Mouse (Mus musculus): ENCODE data around the gene Rnf31. TPM values are rescaled to one million over a fixed set of nuclear protein-coding genes. Genes with fewer than 3 reads are reported as not detected.

Rnf31 gene
- total and polyA plus RNA-seq, 2 experiments from 2014 or later = 18.9 to 24.2 TPM

GRCm38 (mm10) chr14:55555788-55556187, 35.7 kb upstream of the Rnf31 start:
- H3K4me2 ChIP-seq (ENCODE audit: low read depth) = no peak overlapping the region
- H3K9me3 ChIP-seq (ENCODE audit: low read length) = no peaks in the 10 kb centered on the region
- H3K9ac ChIP-seq = no peak overlapping the region
- H3K36me3 ChIP-seq (ENCODE audit: insufficient read depth) = no peaks in the 10 kb centered on the region
- no peak for TF ChIP-seq CTCF (IDR thresholded peaks at IDR 0.05; ENCODE audit: low read depth)
- no peak overlapping the region for H3K4me3 ChIP-seq (ENCODE audit: low read depth, low read length)
- H3K4me1 ChIP-seq (ENCODE audit: insufficient read depth) = no peaks in the 10 kb centered on the region
- H3K27me3 ChIP-seq (ENCODE audit: insufficient read depth, low read length) = no peaks in the 10 kb centered on the region
- no peak overlapping the region for H3K27ac ChIP-seq (ENCODE audit: low read depth, low read length)
- DNase-seq = no peak
- no peak for ATAC-seq
- 79% methylated on average over 3 of the region's 3 CpGs for WGBS

GRCm38 (mm10) chr14:55557003-55557402, 34.5 kb upstream of the Rnf31 start:
- H3K27me3 ChIP-seq (ENCODE audit: insufficient read depth, low read length) = no peaks in the 10 kb centered on the region
- no peak overlapping the region for H3K4me3 ChIP-seq (ENCODE audit: low read depth, low read length)
- no peaks in the 10 kb centered on the region for H3K36me3 ChIP-seq (ENCODE audit: insufficient read depth)
- peaks cover 9% of the 10 kb centered on the region for H3K4me1 ChIP-seq (ENCODE audit: insufficient read depth)
- H3K9me3 ChIP-seq (ENCODE audit: low read length) = no peaks in the 10 kb centered on the region
- no peak overlapping the region for H3K27ac ChIP-seq (ENCODE audit: low read depth, low read length)
- ATAC-seq = no peak
- no peak overlapping the region for H3K4me2 ChIP-seq (ENCODE audit: low read depth)
- DNase-seq = peak; percentile 75
- 26% methylated on average over 5 of the region's 5 CpGs for WGBS
- peak; percentile 83 for TF ChIP-seq CTCF (IDR thresholded peaks at IDR 0.05; ENCODE audit: low read depth)
- no peak overlapping the region for H3K9ac ChIP-seq

GRCm38 (mm10) chr14:55557587-55557986, 33.9 kb upstream of the Rnf31 start:
- Histone ChIP-seq H3K4me3 (ENCODE audit: low read depth, low read length) (no peak overlapping the region), H3K27me3 (ENCODE audit: insufficient read depth, low read length) (no peaks in the 10 kb centered on the region), H3K9ac (no peak overlapping the region), H3K4me1 (ENCODE audit: insufficient read depth) (peaks cover 9% of the 10 kb centered on the region), H3K36me3 (ENCODE audit: insufficient read depth) (no peaks in the 10 kb centered on the region), H3K9me3 (ENCODE audit: low read length) (no peaks in the 10 kb centered on the region), H3K4me2 (ENCODE audit: low read depth) (no peak overlapping the region), H3K27ac (ENCODE audit: low read depth, low read length) (no peak overlapping the region)
- ATAC-seq (no peak), DNase-seq (no peak)
- 92% methylated on average over 3 of the region's 3 CpGs for WGBS
- TF ChIP-seq CTCF (IDR thresholded peaks at IDR 0.05; ENCODE audit: low read depth) = no peak

GRCm38 (mm10) chr14:55558740-55559448, 32.6 kb upstream of the Rnf31 start:
- Histone ChIP-seq H3K9me3 (ENCODE audit: low read length) (no peaks in the 10 kb centered on the region), H3K4me1 (ENCODE audit: insufficient read depth) (peaks cover 9% of the 10 kb centered on the region), H3K9ac (no peak overlapping the region), H3K27ac (ENCODE audit: low read depth, low read length) (no peak overlapping the region), H3K4me2 (ENCODE audit: low read depth) (peak overlapping the region; percentile 74), H3K36me3 (ENCODE audit: insufficient read depth) (peaks cover 6% of the 10 kb centered on the region), H3K4me3 (ENCODE audit: low read depth, low read length) (peak overlapping the region; percentile 58), H3K27me3 (ENCODE audit: insufficient read depth, low read length) (no peaks in the 10 kb centered on the region)
- DNase-seq = no peak
- 55% methylated on average over 6 of the region's 6 CpGs for WGBS
- ATAC-seq = no peak
- no peak; the same call in 1 of the 2 replicates for TF ChIP-seq CTCF (IDR thresholded peaks at IDR 0.05; ENCODE audit: low read depth)

- TF ChIP-seq CTCF (IDR thresholded peaks at IDR 0.05; ENCODE audit: low read depth) = peak; percentile 64
- WGBS = under 1% methylated on average over 27 of the region's 27 CpGs
- no peaks in the 10 kb centered on the region for H3K27me3 ChIP-seq (ENCODE audit: insufficient read depth, low read length)
These were observed 31.7 kb upstream of the Rnf31 start, which contains the start of gene Dcaf11 for GRCm38 (mm10) chr14:55559799-55560201. Gene Dcaf11, plus strand, starts transcription at chr14:55560006.

GRCm38 (mm10) chr14:55560202-55561073, 31.1 kb upstream of the Rnf31 start, which contains the start of gene A730061H03Rik:
Gene A730061H03Rik, minus strand, starts transcription at chr14:55560406.
- peak within 1 kb of the TSS; percentile 74 for H3K4me2 ChIP-seq (ENCODE audit: low read depth)
- H3K27ac ChIP-seq (ENCODE audit: low read depth, low read length) = peak within 1 kb of the TSS; percentile 95
- H3K4me1 ChIP-seq (ENCODE audit: insufficient read depth) = peaks cover 9% of the 10 kb centered on the region
- H3K9ac ChIP-seq = peak within 1 kb of the TSS; percentile 68
- 0 out of 2 replicates have a peak, but pooled peaks have one; percentile 38 for TF ChIP-seq CTCF (IDR thresholded peaks at IDR 0.05; ENCODE audit: low read depth)
- 3% methylated on average over 51 of the region's 51 CpGs for WGBS
- H3K9me3 ChIP-seq (ENCODE audit: low read length) = no peaks in the 10 kb centered on the region
- H3K36me3 ChIP-seq (ENCODE audit: insufficient read depth) = peaks cover 21% of the 10 kb centered on the region
- no peaks in the 10 kb centered on the region for H3K27me3 ChIP-seq (ENCODE audit: insufficient read depth, low read length)
- peak within 1 kb of the TSS; percentile 58 for H3K4me3 ChIP-seq (ENCODE audit: low read depth, low read length)
- DNase-seq (peak; percentile 99), ATAC-seq (peak; percentile 95)

More at GRCm38 (mm10) chr14:55559799-55560201, 31.7 kb upstream of the Rnf31 start, which contains the start of gene Dcaf11:
- Histone ChIP-seq H3K4me2 (ENCODE audit: low read depth) (peak within 1 kb of the TSS; percentile 74), H3K27ac (ENCODE audit: low read depth, low read length) (peak within 1 kb of the TSS; percentile 95), H3K4me3 (ENCODE audit: low read depth, low read length) (peak within 1 kb of the TSS; percentile 58), H3K9ac (peak within 1 kb of the TSS; percentile 68), H3K36me3 (ENCODE audit: insufficient read depth) (peaks cover 15% of the 10 kb centered on the region), H3K9me3 (ENCODE audit: low read length) (no peaks in the 10 kb centered on the region), H3K4me1 (ENCODE audit: insufficient read depth) (peaks cover 9% of the 10 kb centered on the region)
- ATAC-seq (peak; percentile 74), DNase-seq (peak; percentile 95)

Measured in forebrain, postnatal 0 days (tissue).